Mouse (Mus musculus): Measurements from ENCODE around the gene Zrsr1.

The Zrsr1 gene

GRCm38 (mm10) chr11:23013580-23014294 lies 41.9 kb downstream of the Zrsr1 start:
- DNase-seq: no peak

- no peak for DNase-seq
These were observed 43.2 kb downstream of the Zrsr1 start for GRCm38 (mm10) chr11:23014996-23015395.

- DNase-seq: no peak
These were observed 46.1 kb downstream of the Zrsr1 start for GRCm38 (mm10) chr11:23017943-23018342.

- DNase-seq: no peak
These were observed 48.4 kb downstream of the Zrsr1 start for GRCm38 (mm10) chr11:23020116-23020770.

GRCm38 (mm10) chr11:23020841-23021240 lies 49.0 kb downstream of the Zrsr1 start:
- no peak for DNase-seq

- no peak for DNase-seq
These were observed 51.4 kb downstream of the Zrsr1 start for GRCm38 (mm10) chr11:23023155-23023554.

- no peak for DNase-seq
These were observed 52.4 kb downstream of the Zrsr1 start for GRCm38 (mm10) chr11:23024169-23024568.
